Mouse (Mus musculus): ENCODE results near the gene Gm10964.

Gm10964 gene

GRCm38 (mm10) chr3:103777940-103778339, 38.8 kb downstream of the Gm10964 start:
- in situ Hi-C loops (cut with MboI, MseI), result loop anchor here in 1 of 2 experiments (5.0 kb wide), 1 partner anchor 491 kb away; no protein-coding TSS in a partner anchor

GRCm38 (mm10) chr3:103778660-103779059, 39.5 kb downstream of the Gm10964 start:
- in situ Hi-C loops (cut with MboI, MseI), result loop anchor here in 1 of 2 experiments (5.0 kb wide), 1 partner anchor 491 kb away; no protein-coding TSS in a partner anchor

- in situ Hi-C loops (cut with MboI, MseI), result loop anchor here in 1 of 2 experiments (5.0 kb wide), 1 partner anchor 492 kb away; no protein-coding TSS in a partner anchor
These were observed 40.0 kb downstream of the Gm10964 start for GRCm38 (mm10) chr3:103779183-103779582.

- in situ Hi-C loops (cut with MboI, MseI), result no loop called here
These were observed 41.1 kb downstream of the Gm10964 start for GRCm38 (mm10) chr3:103780271-103780670.

- in situ Hi-C loops (cut with MboI, MseI), result no loop called here
These were observed 41.6 kb downstream of the Gm10964 start for GRCm38 (mm10) chr3:103780777-103781176.

GRCm38 (mm10) chr3:103782844-103783609, 43.9 kb downstream of the Gm10964 start:
- in situ Hi-C loops (cut with MboI, MseI), result no loop called here

GRCm38 (mm10) chr3:103787225-103787624, 48.1 kb downstream of the Gm10964 start:
- in situ Hi-C loops (cut with MboI, MseI), result no loop called here

- in situ Hi-C loops (cut with MboI, MseI), result no loop called here
These were observed 49.9 kb downstream of the Gm10964 start for GRCm38 (mm10) chr3:103789096-103789495.

- in situ Hi-C loops (cut with MboI, MseI), result loop anchor here (5.0 kb wide), 2 partner anchors 67 to 82 kb away; partner anchors contain the start of gene Ptpn22 (in 1 of the 2)
These were observed 50.8 kb downstream of the Gm10964 start for GRCm38 (mm10) chr3:103789891-103790345.

- in situ Hi-C loops (cut with MboI, MseI), result loop anchor here (5.0 kb wide), 2 partner anchors 67 to 82 kb away; partner anchors contain the start of gene Ptpn22 (in 1 of the 2)
These were observed 51.4 kb downstream of the Gm10964 start for GRCm38 (mm10) chr3:103790346-103791145.

GRCm38 (mm10) chr3:103791230-103792110, 52.3 kb downstream of the Gm10964 start, which contains the start of gene Hipk1:
TSS of gene Hipk1 (minus strand) at chr3:103791563.
- in situ Hi-C loops (cut with MboI, MseI), result loop anchor here (5.0 kb wide), 2 partner anchors 66 to 81 kb away; partner anchors contain the start of gene Ptpn22 (in 1 of the 2)

- in situ Hi-C loops (cut with MboI, MseI), result loop anchor here (5.0 kb wide), 2 partner anchors 65 to 80 kb away; partner anchors contain the start of gene Ptpn22 (in 1 of the 2)
These were observed 52.9 kb downstream of the Gm10964 start for GRCm38 (mm10) chr3:103792111-103792406.

- in situ Hi-C loops (cut with MboI, MseI), result loop anchor here (5.0 kb wide), 2 partner anchors 65 to 80 kb away; partner anchors contain the start of gene Ptpn22 (in 1 of the 2)
These were observed 53.4 kb downstream of the Gm10964 start for GRCm38 (mm10) chr3:103792566-103792965.

Measured in T-helper 17 cell (primary cell).